Mouse (Mus musculus) c-Kit-positive CD71-positive TER-119-positive erythroid progenitor cells, embryonic 14.5 days (primary cell): Measurements from ENCODE around the gene Olfr681.
"Not testable (repeated sequence)": the region's sequence is repeated elsewhere in the genome, so short reads cannot be mapped to it uniquely, and the experiment has no call there.

Experiments
- DNase-seq: peaks from one replicate; pipeline ENCODE4 v3.0.0-alpha.2; 2013; ENCODE audit warnings: low spot score

The Olfr681 gene

GRCm38 (mm10) chr7:105116536-105116935 is at the start of gene Olfr681:
Olfr681 (plus strand) TSS chr7:105116836.
- DNase-seq: no peak

- no peak for DNase-seq
Measured at GRCm38 (mm10) chr7:105080905-105081304, 35.7 kb upstream of the Olfr681 start, which contains the start of gene Olfr679. Olfr679 (plus strand) TSS chr7:105081205.

- DNase-seq: not testable (repeated sequence)
Measured at GRCm38 (mm10) chr7:105092717-105093116, 23.9 kb upstream of the Olfr681 start, which contains the start of gene Olfr680-ps1. Olfr680-ps1 (minus strand) TSS chr7:105092817.

- DNase-seq: no peak
Measured at GRCm38 (mm10) chr7:105141275-105141674, 24.6 kb downstream of the Olfr681 start.

GRCm38 (mm10) chr7:105146912-105147311 is 30.3 kb downstream of the Olfr681 start, which contains the start of gene Olfr683:
Olfr683 (minus strand) TSS chr7:105147012.
- no peak for DNase-seq

- DNase-seq: no peak
Measured at GRCm38 (mm10) chr7:105163553-105163952, 46.9 kb downstream of the Olfr681 start, which contains the start of gene Olfr684. Olfr684 (minus strand) TSS chr7:105163653.

- no peak for DNase-seq
Measured at GRCm38 (mm10) chr7:105170773-105171172, 54.1 kb downstream of the Olfr681 start.
